Mouse (Mus musculus) CH12.LX (cell line): Measurements from ENCODE around the gene Txndc2. TPM values are rescaled to one million over a fixed set of nuclear protein-coding genes. Genes with fewer than 3 reads are reported as not detected.
A peak's percentile ranks its signal among the peaks of the same experiment; 100 is the strongest.

Source experiments
- DNase-seq: peaks from one replicate; pipeline ENCODE4 v3.0.0-alpha.2; 2013; ENCODE audit errors: extremely low read depth
- H3K27ac ChIP-seq: 2 replicates; pipeline ENCODE4 v1.5.1; 2012; ENCODE audit warnings: low read depth, mild to moderate bottlenecking, control low read depth, moderate library complexity; ENCODE audit not compliant: insufficient read depth
- H3K27me3 ChIP-seq: replicated peaks from 2 replicates; pipeline ENCODE3; 2012; ENCODE audit warnings: inconsistent platforms
- H3K36me3 ChIP-seq, 2 experiments: replicated peaks in 1 of 2; 2 replicates each; pipeline versions ENCODE3 to v1.6.1; 2012; ENCODE audit warnings: inconsistent platforms in 1 of 2, low read length in 1 of 2, mild to moderate bottlenecking in 1 of 2, mixed read lengths in 1 of 2, moderate library complexity in 1 of 2; ENCODE audit not compliant: control insufficient read depth in 1 of 2, insufficient read depth in 1 of 2
- H3K4me1 ChIP-seq, 2 experiments: 2 replicates each; pipeline ENCODE4 v1.6.1; 2012; ENCODE audit warnings: inconsistent platforms in 1 of 2, moderate library complexity in 1 of 2; ENCODE audit not compliant: insufficient read depth in 2 of 2, control insufficient read depth in 1 of 2
- H3K4me2 ChIP-seq: 2 replicates; pipeline ENCODE4 v1.6.1; 2012; ENCODE audit warnings: low read depth, mild to moderate bottlenecking, control low read depth; ENCODE audit not compliant: poor library complexity, insufficient read depth, severe bottlenecking
- H3K4me3 ChIP-seq, 3 experiments: fragments of 150-350 bp in 1 of 3; sonication (generic) in 1 of 3; replicated peaks in 1 of 3; 2 replicates each; pipeline versions ENCODE3 to v1.5.1; 2011 to 2012; ENCODE audit warnings: low read depth in 2 of 3, low read length in 2 of 3, mild to moderate bottlenecking in 2 of 3, moderate library complexity in 2 of 3, control low read depth in 1 of 3, improper control_type of control experiment in 1 of 3, inconsistent platforms in 1 of 3, mixed read lengths in 1 of 3; ENCODE audit not compliant: poor library complexity in 1 of 3
- H3K79me2 ChIP-seq: replicated peaks from 2 replicates; pipeline ENCODE4 v1.6.1; 2012; ENCODE audit warnings: mild to moderate bottlenecking, moderate library complexity; ENCODE audit not compliant: control insufficient read depth, poor library complexity, insufficient read depth, severe bottlenecking; ENCODE audit errors: extremely low read depth
- H3K9ac ChIP-seq: 2 replicates; pipeline ENCODE4 v1.6.1; 2012; ENCODE audit warnings: low read depth, mild to moderate bottlenecking, control low read depth, moderate library complexity; ENCODE audit not compliant: insufficient read depth
- H3K9me3 ChIP-seq: replicated peaks from 2 replicates; pipeline ENCODE3; 2012; ENCODE audit warnings: low read length, inconsistent platforms, mixed read lengths
- BHLHE40 ChIP-seq: IDR thresholded peaks from 2 replicates; pipeline ENCODE4 v1.6.1; 2011; ENCODE audit warnings: mild to moderate bottlenecking, low read depth, low read length, improper control_type of control experiment
- CHD1 ChIP-seq: IDR thresholded peaks from 2 replicates; pipeline ENCODE4 v1.6.1; 2012; ENCODE audit warnings: low read depth, low read length, improper control_type of control experiment, inconsistent platforms
- E2F4 ChIP-seq: IDR thresholded peaks from 2 replicates; pipeline ENCODE4 v1.6.1; 2011; ENCODE audit warnings: low read depth, low read length, improper control_type of control experiment; ENCODE audit not compliant: insufficient replicate concordance
- ETS1 ChIP-seq: conservative IDR thresholded peaks from 2 replicates; pipeline ENCODE4 v1.6.1; 2012; ENCODE audit warnings: low read depth, mild to moderate bottlenecking, inconsistent platforms, low read length, improper control_type of control experiment, moderate library complexity
- KAT2A ChIP-seq: IDR thresholded peaks from 2 replicates; pipeline ENCODE4 v1.6.1; 2012; ENCODE audit warnings: low read length, improper control_type of control experiment, inconsistent platforms; ENCODE audit not compliant: insufficient replicate concordance
- MAFK ChIP-seq: IDR thresholded peaks from 2 replicates; pipeline ENCODE4 v1.6.1; 2011; ENCODE audit warnings: low read length, improper control_type of control experiment; ENCODE audit not compliant: insufficient replicate concordance
- MAX ChIP-seq: IDR thresholded peaks from 2 replicates; pipeline ENCODE4 v1.6.1; 2011; ENCODE audit warnings: low read length, improper control_type of control experiment
- MXI1 ChIP-seq: IDR thresholded peaks from 2 replicates; pipeline ENCODE4 v1.6.1; 2011; ENCODE audit warnings: mild to moderate bottlenecking, low read depth, low read length, improper control_type of control experiment
- MYC ChIP-seq: IDR thresholded peaks from 2 replicates; pipeline ENCODE4 v1.6.1; 2011; ENCODE audit warnings: low read depth, mild to moderate bottlenecking, improper control_type of control experiment, low read length
- NRF1 ChIP-seq: IDR thresholded peaks from 2 replicates; pipeline ENCODE4 v1.6.1; 2014; ENCODE audit warnings: low read depth, mild to moderate bottlenecking, inconsistent platforms, low read length, improper control_type of control experiment, moderate library complexity
- POLR2AphosphoS2 ChIP-seq: IDR thresholded peaks from 2 replicates; pipeline ENCODE4 v1.6.1; 2011; ENCODE audit warnings: low read depth, low read length, improper control_type of control experiment
- RAD21 ChIP-seq: IDR thresholded peaks from 2 replicates; pipeline ENCODE4 v1.6.1; 2011; ENCODE audit warnings: low read depth, mild to moderate bottlenecking, low read length, improper control_type of control experiment, moderate library complexity
- RCOR1 ChIP-seq: conservative IDR thresholded peaks from 2 replicates; pipeline ENCODE4 v1.6.1; 2012; ENCODE audit warnings: low read depth, mild to moderate bottlenecking, inconsistent platforms, low read length, improper control_type of control experiment
- TCF12 ChIP-seq: IDR thresholded peaks from 2 replicates; pipeline ENCODE4 v1.6.1; 2014; ENCODE audit warnings: low read depth, mild to moderate bottlenecking, inconsistent platforms, low read length, improper control_type of control experiment
- USF1 ChIP-seq: IDR thresholded peaks from 2 replicates; pipeline ENCODE4 v1.6.1; 2014; ENCODE audit warnings: low read depth, mild to moderate bottlenecking, inconsistent platforms, low read length, improper control_type of control experiment
- ZMIZ1 ChIP-seq: IDR thresholded peaks from 2 replicates; pipeline ENCODE4 v1.6.1; 2012; ENCODE audit warnings: low read depth, mild to moderate bottlenecking, inconsistent platforms, low read length, improper control_type of control experiment
- dilution Hi-C: fragments of 300-500 bp; cut with MboI; formaldehyde crosslinking; loops from 2 replicates; pipeline ENCODE4 v1.14.3; 2020; ENCODE audit warnings: low sequenced_read_pairs; ENCODE audit not compliant: extremely low pct_unique_long_range_greater_than_20kb, extremely low pct_ligation_motif_present
- in situ Hi-C: fragments of 300-500 bp; cut with MboI; formaldehyde crosslinking; loops from 3 replicates; pipeline ENCODE4 v1.14.3; 2019; ENCODE audit warnings: low sequenced_read_pairs, low pct_ligation_motif_present, low pct_unique_long_range_greater_than_20kb, mixed read lengths
- polyA plus RNA-seq: library from polyadenylated mRNA; unstranded; fragments of >175 nt; gene quantifications from 2 replicates; pipeline ENCODE4 v1.2.1, GENCODE M21; 2012; ENCODE audit warnings: low read depth; ENCODE audit not compliant: insufficient read length
- total RNA-seq, 2 experiments: library from RNA; depleted of rRNA; stranded (reverse); fragments of 300-350 nt in 1 of 2; fragments of >200 nt in 1 of 2; gene quantifications; 2 replicates each; pipeline ENCODE4 v1.2.3; 2012 to 2014

Gene Txndc2
- total and polyA plus RNA-seq, 3 experiments = not detected

GRCm38 (mm10) chr17:65681516-65681915 is 39.5 kb upstream of the Txndc2 start:
- dilution Hi-C loops = no loop called here
- Histone ChIP-seq H3K36me3 (no peaks in the 10 kb centered on the region), H3K9me3 (no peaks in the 10 kb centered on the region), H3K9ac (no peak overlapping the region), H3K27me3 (no peaks in the 10 kb centered on the region), H3K4me2 (no peak overlapping the region), H3K4me3 (no peak overlapping the region)
- TF ChIP-seq CHD1 (no peak), USF1 (no peak), MYC (no peak), TCF12 (no peak), RAD21 (no peak), E2F4 (no peak), ETS1 (no peak), MXI1 (no peak), ZMIZ1 (no peak), MAX (no peak), BHLHE40 (no peak), POLR2AphosphoS2 (no peak), RCOR1 (no peak), NRF1 (no peak)
- TF ChIP-seq, all 38 proteins: peak for 0
- Histone ChIP-seq H3K79me2 (no peaks in the 10 kb centered on the region), H3K27ac (no peak overlapping the region), H3K4me1 (peaks cover 2 to 10% of the 10 kb centered on the region in 2 experiments; a peak in 1 of 4 replicates)
- no peak for DNase-seq
- in situ Hi-C loops = no loop called here

GRCm38 (mm10) chr17:65680801-65681412 is 38.9 kb upstream of the Txndc2 start:
- no peak for TF ChIP-seq KAT2A
- peak; percentile 89 for TF ChIP-seq MAFK
- TF ChIP-seq, all 38 proteins: peak for 1
- in situ Hi-C loops (no loop called here), dilution Hi-C loops (no loop called here)
- no peak overlapping the region for H3K27ac ChIP-seq
- H3K9ac ChIP-seq = no peak overlapping the region
- no peak overlapping the region for H3K4me3 ChIP-seq
- H3K4me2 ChIP-seq = no peak overlapping the region
- no peaks in the 10 kb centered on the region for H3K79me2 ChIP-seq
- H3K36me3 ChIP-seq = no peaks in the 10 kb centered on the region
- no peaks in the 10 kb centered on the region for H3K9me3 ChIP-seq
- peak; percentile 2 for DNase-seq
- no peaks in the 10 kb centered on the region for H3K27me3 ChIP-seq
- peaks cover 2 to 10% of the 10 kb centered on the region in 2 experiments; a peak in 1 of 4 replicates for H3K4me1 ChIP-seq
